Mouse (Mus musculus): ENCODE measurements at regions not wholly inside any gene's neighbourhood (a gene's known extent, or its start where the extent isn't known, plus 50 kb on each side); places are given as distances from the start of the nearest gene placed in this dataset.

DNA sequence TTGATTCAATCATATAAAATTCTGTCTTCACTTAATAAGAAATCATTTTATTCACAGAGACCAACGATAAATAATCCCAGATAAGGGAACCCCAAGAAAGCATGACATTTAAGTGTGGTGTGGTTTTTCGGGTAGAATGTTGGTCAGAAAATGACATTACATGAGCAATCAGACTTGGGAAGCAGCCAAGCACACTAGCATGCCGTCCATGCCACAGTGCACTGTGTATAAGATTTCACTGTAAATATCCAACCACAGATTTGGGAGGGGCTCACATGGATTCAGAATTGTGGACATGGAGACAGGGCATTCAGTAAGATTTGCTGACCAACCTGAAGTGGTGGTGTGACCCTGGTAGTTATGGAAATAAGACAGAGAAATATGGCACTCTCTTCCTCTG, 185.8 kb upstream of the Adamts5 start:
- no peak overlapping the region for H3K4me3 ChIP-seq (replicated peaks)
- H3K9me3 ChIP-seq: 0 out of 2 replicates have a peak, but pooled peaks cover 3% of the 10 kb centered on the region
- H3K27me3 ChIP-seq (replicated peaks): no peaks in the 10 kb centered on the region
- TF ChIP-seq FLI1 (IDR thresholded peaks at IDR 0.05; ENCODE audit: low read length) (no peak), GATA1 (IDR thresholded peaks at IDR 0.05; ENCODE audit: borderline replicate concordance, low read length) (no peak)
- no peaks in the 10 kb centered on the region for H3K4me1 ChIP-seq
- H3K36me3 ChIP-seq (replicated peaks; ENCODE audit: low read length): no peaks in the 10 kb centered on the region

DNA sequence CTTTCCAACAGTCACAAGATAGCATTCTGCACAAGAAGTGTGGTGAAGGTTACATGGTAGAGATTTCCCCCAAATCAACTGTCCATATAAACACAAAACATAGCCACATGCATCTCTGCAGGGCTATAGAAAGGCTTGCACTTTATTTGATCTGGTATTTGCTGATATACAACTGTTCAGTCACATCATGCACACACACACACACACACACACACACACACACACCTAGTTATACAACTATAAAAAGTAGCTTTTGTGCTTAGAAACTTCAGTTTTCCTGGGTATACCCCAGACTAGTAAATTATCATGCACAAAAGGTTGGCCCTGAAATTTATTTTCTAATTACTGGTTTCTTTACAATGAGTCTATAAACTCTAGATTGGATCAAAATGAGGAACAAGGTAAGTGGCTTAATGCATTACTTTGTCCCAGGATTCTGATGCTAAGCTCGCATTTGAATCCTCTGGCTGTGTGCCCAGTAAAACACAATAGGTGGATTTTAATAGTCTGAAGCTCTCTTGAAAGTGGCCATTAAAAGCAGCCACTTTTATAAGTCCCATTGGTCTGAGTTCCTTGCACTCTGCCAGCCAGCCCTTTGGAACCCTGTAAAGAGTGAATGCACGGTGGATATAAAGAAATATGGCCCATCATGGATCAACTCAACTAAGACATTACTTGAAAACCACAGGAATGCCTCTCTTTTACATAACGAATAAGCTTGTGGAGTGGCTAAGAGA, 166.2 kb upstream of the Adamts5 start:
- H3K9me3 ChIP-seq: peaks cover 4% of the 10 kb centered on the region
- TF ChIP-seq FLI1 (IDR thresholded peaks at IDR 0.05; ENCODE audit: low read length) (no peak), GATA1 (IDR thresholded peaks at IDR 0.05; ENCODE audit: borderline replicate concordance, low read length) (no peak)
- no peaks in the 10 kb centered on the region for H3K4me1 ChIP-seq
- no peaks in the 10 kb centered on the region for H3K36me3 ChIP-seq (replicated peaks; ENCODE audit: low read length)
- H3K4me3 ChIP-seq (replicated peaks): no peak overlapping the region
- no peaks in the 10 kb centered on the region for H3K27me3 ChIP-seq (replicated peaks)

DNA sequence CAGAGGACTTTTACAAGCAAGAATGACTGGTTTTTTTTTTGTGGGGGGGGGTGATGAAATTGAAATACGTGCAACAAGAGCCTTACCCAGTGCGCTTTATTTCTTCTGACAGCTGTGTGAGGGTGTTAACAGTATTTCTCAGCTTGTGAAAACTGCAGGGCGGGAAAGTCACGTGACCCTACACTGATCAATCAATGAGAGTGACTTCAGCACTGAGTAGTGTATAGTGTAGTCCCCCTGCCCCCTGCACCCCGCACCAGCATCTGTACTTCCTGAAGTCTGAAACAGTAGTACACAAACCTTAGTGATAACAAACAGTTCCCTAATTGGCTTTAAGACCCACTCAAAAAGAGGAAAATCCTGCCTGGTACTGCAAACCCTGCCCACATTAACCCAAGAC, 158.5 kb upstream of the Adamts5 start:
- H3K36me3 ChIP-seq (replicated peaks; ENCODE audit: low read length): no peaks in the 10 kb centered on the region
- H3K4me3 ChIP-seq (replicated peaks): no peak overlapping the region
- no peaks in the 10 kb centered on the region for H3K27me3 ChIP-seq (replicated peaks)
- TF ChIP-seq FLI1 (IDR thresholded peaks at IDR 0.05; ENCODE audit: low read length) (no peak), GATA1 (IDR thresholded peaks at IDR 0.05; ENCODE audit: borderline replicate concordance, low read length) (no peak)
- no peaks in the 10 kb centered on the region for H3K4me1 ChIP-seq
- H3K9me3 ChIP-seq: peaks cover 2% of the 10 kb centered on the region; the same call in 1 of the 2 replicates

DNA sequence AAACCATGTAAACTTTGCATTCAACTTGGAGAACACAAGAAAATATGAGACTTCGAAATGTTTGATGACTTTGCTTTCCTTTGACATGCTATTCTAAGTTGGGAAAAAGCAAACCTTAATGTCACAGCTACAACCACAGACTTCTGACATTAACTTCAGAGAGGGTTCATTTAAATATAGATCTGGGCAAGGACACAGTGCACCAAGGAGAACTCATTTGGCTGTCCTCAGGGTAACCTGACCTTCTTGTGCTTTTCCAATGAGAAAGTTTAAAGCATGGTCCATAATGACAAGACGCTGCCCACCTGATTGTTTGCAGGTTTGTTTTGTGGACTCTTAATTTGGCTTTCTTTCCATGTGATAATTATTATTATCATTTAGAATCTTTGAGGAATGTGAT, 143.1 kb upstream of the Adamts5 start:
- Histone ChIP-seq H3K9me3 (no peaks in the 10 kb centered on the region), H3K4me3 (replicated peaks) (no peak overlapping the region), H3K27me3 (replicated peaks) (no peaks in the 10 kb centered on the region), H3K4me1 (no peaks in the 10 kb centered on the region), H3K36me3 (replicated peaks; ENCODE audit: low read length) (no peaks in the 10 kb centered on the region)
- TF ChIP-seq GATA1 (IDR thresholded peaks at IDR 0.05; ENCODE audit: borderline replicate concordance, low read length) (no peak), FLI1 (IDR thresholded peaks at IDR 0.05; ENCODE audit: low read length) (no peak)

DNA sequence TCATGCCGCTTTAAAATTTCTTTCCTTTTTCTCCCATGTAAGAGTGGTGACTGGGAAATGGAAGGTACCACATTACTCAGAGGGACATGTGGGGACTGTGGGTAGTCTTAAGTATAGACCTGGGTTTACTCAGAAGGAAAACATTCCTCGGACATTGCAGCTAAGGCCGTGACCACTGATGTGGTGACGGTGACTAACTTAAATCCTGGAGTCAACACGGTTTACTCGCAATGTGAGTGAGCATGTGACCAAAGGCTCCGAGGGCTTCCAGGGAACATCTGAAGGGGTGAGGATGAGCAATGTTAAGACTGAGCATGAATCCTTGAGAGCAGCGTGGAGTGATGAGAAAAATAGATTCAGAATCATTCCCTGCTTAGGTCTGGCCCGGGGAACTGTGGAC, 133.1 kb upstream of the Adamts5 start:
- Histone ChIP-seq H3K36me3 (replicated peaks; ENCODE audit: low read length) (no peaks in the 10 kb centered on the region), H3K9me3 (peaks cover 4% of the 10 kb centered on the region; the same call in 1 of the 2 replicates), H3K4me3 (replicated peaks) (no peak overlapping the region), H3K4me1 (no peaks in the 10 kb centered on the region), H3K27me3 (replicated peaks) (no peaks in the 10 kb centered on the region)
- TF ChIP-seq FLI1 (IDR thresholded peaks at IDR 0.05; ENCODE audit: low read length) (no peak), GATA1 (IDR thresholded peaks at IDR 0.05; ENCODE audit: borderline replicate concordance, low read length) (no peak)

DNA sequence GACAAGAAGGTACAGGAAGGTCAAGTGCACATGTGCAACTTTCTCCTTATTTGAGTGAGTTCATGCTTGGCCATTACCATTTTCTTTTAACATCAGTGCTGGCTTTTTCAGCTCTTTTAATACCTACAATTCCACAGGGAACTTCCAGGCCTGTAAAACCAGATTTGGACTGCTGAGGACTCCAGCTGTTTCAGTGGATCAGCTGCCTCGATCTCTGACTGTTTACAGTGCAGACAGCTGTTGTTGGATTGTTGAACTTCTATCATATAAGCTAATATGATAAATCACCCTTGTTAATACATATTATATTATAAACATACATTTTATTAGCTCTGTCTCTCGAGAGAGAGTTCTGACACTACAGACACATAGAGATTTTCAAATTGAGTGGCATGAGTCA, 126.1 kb upstream of the Adamts5 start:
- H3K27me3 ChIP-seq (replicated peaks): no peaks in the 10 kb centered on the region
- H3K9me3 ChIP-seq: no peaks in the 10 kb centered on the region
- no peak overlapping the region for H3K4me3 ChIP-seq (replicated peaks)
- H3K4me1 ChIP-seq: no peaks in the 10 kb centered on the region
- no peaks in the 10 kb centered on the region for H3K36me3 ChIP-seq (replicated peaks; ENCODE audit: low read length)
- TF ChIP-seq GATA1 (IDR thresholded peaks at IDR 0.05; ENCODE audit: borderline replicate concordance, low read length): no peak
- no peak for TF ChIP-seq FLI1 (IDR thresholded peaks at IDR 0.05; ENCODE audit: low read length)

DNA sequence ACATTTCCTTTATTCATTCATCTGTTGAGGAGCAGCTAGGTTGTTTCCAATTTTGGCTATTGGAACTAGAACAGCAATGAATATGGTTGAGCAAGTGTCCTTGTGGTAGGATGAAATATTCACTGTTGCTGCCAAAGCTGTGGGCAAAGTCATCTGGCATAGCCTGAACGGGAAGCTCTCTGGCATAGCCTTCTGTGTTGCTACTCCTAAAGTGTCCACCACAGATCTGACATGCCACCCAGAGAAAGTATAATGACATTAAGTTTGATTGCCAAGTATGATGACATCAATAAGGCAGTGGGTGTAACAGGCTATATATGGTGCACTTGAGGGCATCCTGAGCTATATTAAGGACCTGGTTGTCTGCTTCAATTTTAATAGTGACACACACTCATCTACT, 113.7 kb upstream of the Adamts5 start:
- H3K9me3 ChIP-seq: no peaks in the 10 kb centered on the region
- TF ChIP-seq FLI1 (IDR thresholded peaks at IDR 0.05; ENCODE audit: low read length): no peak
- no peak for TF ChIP-seq GATA1 (IDR thresholded peaks at IDR 0.05; ENCODE audit: borderline replicate concordance, low read length)
- no peaks in the 10 kb centered on the region for H3K4me1 ChIP-seq
- H3K4me3 ChIP-seq (replicated peaks): no peak overlapping the region
- no peaks in the 10 kb centered on the region for H3K27me3 ChIP-seq (replicated peaks)
- no peaks in the 10 kb centered on the region for H3K36me3 ChIP-seq (replicated peaks; ENCODE audit: low read length)

DNA sequence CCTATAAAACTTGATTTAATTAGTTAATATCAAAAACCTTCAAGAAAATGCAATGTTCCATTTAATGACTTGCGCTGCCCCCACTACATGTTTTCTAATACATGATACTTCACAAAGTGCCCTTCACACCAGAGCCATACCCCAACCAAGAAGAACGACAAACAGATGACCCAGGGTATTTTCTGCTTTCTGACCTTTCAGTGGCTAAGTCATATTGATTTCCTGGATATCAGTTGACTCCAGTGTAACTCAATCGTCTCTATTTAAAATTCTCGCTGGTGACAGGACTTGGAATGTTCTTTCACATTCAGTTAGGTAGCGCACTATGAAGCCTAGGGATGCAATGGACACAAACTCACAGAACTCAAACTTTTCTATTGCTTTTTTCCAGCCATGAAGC, 109.4 kb upstream of the Adamts5 start:
- Histone ChIP-seq H3K4me1 (no peaks in the 10 kb centered on the region), H3K4me3 (replicated peaks) (no peak overlapping the region), H3K27me3 (replicated peaks) (no peaks in the 10 kb centered on the region), H3K36me3 (replicated peaks; ENCODE audit: low read length) (no peaks in the 10 kb centered on the region), H3K9me3 (no peaks in the 10 kb centered on the region)
- TF ChIP-seq GATA1 (IDR thresholded peaks at IDR 0.05; ENCODE audit: borderline replicate concordance, low read length): no peak

DNA sequence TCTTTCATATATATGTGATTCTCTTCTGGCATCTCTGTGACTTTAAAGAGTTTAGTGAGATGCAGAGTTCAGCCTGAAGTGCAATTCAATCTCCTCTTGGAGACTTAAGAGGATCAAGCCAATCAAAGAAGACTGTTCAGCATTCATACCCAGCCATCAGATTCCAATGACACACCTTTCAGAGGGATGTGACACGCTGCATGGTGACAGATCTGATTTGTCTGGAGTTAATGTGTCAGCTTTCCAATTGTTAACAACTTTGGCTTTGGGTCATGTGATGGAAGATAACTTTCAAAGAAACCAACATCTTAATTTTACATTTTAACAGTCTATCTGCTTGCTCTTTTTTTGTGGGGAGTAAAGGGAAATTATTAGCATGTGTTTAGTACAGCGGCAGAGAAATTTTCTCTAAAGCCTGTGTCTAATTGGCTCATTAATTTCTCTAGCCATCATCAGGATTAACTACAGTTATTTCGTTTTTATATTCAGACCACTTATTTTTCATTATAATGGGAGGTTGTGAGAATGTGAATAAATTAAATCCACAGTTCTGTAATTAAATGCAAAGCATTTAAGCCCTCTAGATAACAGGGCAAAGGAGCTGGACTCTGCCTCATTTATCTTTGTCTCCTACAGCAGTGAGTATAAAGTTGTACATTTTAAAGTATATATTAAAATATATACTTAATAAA, 108.2 kb upstream of the Adamts5 start:
- H3K27me3 ChIP-seq (replicated peaks): no peaks in the 10 kb centered on the region
- no peaks in the 10 kb centered on the region for H3K9me3 ChIP-seq
- no peak for TF ChIP-seq FLI1 (IDR thresholded peaks at IDR 0.05; ENCODE audit: low read length)
- TF ChIP-seq GATA1 (IDR thresholded peaks at IDR 0.05; ENCODE audit: borderline replicate concordance, low read length): no peak
- H3K4me1 ChIP-seq: no peaks in the 10 kb centered on the region
- no peak overlapping the region for H3K4me3 ChIP-seq (replicated peaks)
- no peaks in the 10 kb centered on the region for H3K36me3 ChIP-seq (replicated peaks; ENCODE audit: low read length)

DNA sequence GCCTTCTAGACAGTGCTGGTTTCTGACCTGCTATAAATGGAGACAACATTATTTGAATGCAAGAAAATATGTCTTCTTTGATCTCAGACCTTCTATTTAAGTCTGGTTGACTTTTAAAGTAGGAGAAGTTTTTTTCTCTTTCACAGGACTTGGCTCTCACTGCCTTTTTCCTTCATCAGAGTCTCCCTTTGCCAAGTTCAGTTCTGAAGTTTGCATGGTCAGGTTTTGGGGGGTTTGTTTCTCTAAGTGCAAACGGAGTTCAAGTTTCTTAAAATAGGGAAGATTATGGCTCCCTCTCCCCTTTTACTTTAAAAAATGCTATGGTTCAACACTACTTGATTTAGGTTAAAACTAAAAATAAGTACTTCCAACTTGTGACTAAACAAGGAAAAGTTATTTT, 106.2 kb upstream of the Adamts5 start:
- no peak for TF ChIP-seq GATA1 (IDR thresholded peaks at IDR 0.05; ENCODE audit: borderline replicate concordance, low read length)
- no peak for TF ChIP-seq FLI1 (IDR thresholded peaks at IDR 0.05; ENCODE audit: low read length)
- Histone ChIP-seq H3K4me1 (no peaks in the 10 kb centered on the region), H3K9me3 (no peaks in the 10 kb centered on the region), H3K4me3 (replicated peaks) (no peak overlapping the region), H3K36me3 (replicated peaks; ENCODE audit: low read length) (no peaks in the 10 kb centered on the region), H3K27me3 (replicated peaks) (no peaks in the 10 kb centered on the region)
